Mouse (Mus musculus): ENCODE results near the gene Lsm4. TPM values are rescaled to one million over a fixed set of nuclear protein-coding genes. Genes with fewer than 3 reads are reported as not detected.

Gene Lsm4
- total RNA-seq (2021): 10 to 100 TPM; 62.9 to 63.5 TPM

GRCm38 (mm10) chr8:70673079-70673856, at the start of gene Lsm4:
Gene Lsm4, plus strand, starts transcription at chr8:70673248.
- DNase-seq (ENCODE audit: low spot score in 2 of 2): peak; percentile 98 to 99
- intact Hi-C loops (cut with DNase I): loop anchor here (1.0 kb wide), 1 partner anchor 27 kb away; no protein-coding TSS in a partner anchor

DNA sequence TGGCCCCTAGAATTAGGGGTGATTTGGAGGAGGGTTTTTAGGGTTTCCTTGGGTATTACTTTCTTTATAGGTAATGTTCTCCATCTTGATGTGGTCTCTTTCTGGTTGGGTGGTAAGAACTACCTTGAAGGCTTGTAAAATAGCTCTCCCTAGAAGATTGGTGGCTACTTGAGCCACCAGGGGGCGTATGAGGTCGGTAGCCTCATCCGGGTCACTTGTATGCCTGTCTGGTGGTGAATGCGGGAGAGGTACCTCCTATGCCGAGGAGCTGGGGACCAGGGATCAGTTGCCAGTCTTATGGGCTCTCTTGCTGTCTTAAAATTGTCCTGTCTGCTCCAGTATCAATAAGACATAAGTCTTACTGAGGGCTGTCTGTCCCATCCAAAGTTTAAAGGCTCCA, 47.9 kb upstream of the Lsm4 start:
- intact Hi-C loops (cut with DNase I): no loop called here
- DNase-seq (ENCODE audit: low spot score in 2 of 2): no peak

DNA sequence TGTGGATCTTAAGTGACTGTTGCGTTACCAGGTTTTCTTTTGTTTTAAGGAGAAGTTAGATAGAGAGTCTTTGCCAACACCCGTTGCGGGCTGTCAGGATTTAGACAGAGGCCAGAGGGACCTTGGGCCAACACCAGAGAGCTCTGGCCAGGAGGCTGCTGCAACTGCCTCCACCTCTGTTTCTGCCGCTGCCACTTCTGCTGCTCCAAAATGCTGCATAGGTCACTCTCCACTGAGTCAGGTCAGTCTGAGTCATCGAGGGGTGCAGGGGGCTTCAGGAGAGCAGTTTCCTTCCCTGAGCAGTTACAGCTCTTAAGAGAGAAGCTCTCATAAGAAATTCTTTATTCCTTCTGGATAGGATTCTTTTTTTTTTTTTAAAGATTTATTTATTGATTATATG, 46.0 kb upstream of the Lsm4 start:
- no peak for DNase-seq (ENCODE audit: low spot score in 2 of 2)
- intact Hi-C loops (cut with DNase I): no loop called here

DNA sequence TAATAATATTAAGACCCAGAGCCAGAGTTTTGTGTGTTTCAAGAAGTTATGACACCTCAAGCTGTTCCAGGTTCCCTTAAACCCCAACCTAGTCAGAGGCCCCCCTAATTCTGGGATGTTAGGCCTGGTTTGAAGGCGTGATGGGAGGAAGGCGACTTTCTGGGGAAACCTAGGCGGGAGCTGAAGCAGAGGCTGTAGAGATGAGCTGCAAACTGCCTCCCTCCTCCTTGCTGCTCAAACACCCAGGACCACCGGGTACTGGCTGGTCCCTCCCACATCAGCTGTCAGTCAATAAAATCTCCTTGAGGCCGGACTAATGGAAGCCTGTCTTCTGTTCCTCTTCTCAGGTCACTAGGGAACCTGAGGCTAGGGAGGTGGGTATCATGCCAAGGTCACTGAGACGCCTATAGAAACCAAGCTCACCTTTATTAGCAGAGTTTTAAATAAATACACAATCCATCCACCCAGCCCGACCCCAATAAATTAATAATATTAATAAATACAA, 44.0 kb upstream of the Lsm4 start:
- intact Hi-C loops (cut with DNase I): no loop called here

DNA sequence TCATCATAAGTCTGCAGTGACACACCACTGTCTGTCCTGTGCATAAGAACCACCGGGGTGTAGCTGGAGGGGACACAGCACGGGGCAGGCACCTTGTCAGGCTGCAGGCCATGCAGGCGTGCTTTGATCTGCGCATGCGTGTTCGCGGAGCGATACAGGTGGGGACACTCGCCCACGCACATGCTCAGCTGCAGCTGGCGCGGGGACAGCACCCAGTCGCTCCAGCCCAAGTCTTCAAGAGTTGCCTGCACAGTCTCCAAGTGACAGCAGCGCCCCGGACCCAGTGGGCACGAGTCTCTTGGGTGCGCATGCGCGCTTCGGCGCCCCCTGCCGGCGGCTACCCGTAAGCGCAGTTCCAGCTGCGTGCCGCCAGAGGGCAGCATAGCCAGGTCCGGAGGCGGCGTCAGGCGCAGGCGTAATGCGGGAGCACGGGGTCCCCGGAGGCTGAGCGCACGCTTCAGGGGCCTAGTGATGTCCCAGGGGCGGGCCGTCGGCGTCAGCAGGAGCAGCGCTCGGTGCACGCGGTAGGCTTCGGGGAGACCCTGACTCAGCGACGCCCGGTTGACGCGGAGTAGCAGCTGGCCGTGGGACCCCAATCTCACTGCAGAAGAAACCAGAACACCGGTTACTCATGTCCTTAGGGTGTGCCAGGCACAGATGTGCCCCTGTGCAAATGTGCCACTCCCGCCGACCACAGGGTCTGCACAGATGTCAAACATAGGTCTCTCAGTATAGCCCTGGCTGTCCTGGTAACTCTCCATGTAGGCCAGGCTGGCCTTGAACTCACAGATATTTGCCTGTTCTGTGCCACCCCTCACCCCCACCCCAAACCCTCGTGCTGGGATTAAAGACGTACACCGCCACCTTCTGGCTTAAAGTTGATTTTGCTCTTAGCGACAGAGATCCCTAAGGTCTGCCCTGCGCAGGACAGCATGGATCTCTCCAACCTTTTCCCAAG, 43.2 kb upstream of the Lsm4 start:
- intact Hi-C loops (cut with DNase I): loop anchor here (5.0 kb wide), 1 partner anchor 72 kb away; the partner anchor contains the start of gene Iqcn

More for the DNA sequence above, 44.0 kb upstream of the Lsm4 start:
- DNase-seq (ENCODE audit: low spot score in 2 of 2): no peak

DNA sequence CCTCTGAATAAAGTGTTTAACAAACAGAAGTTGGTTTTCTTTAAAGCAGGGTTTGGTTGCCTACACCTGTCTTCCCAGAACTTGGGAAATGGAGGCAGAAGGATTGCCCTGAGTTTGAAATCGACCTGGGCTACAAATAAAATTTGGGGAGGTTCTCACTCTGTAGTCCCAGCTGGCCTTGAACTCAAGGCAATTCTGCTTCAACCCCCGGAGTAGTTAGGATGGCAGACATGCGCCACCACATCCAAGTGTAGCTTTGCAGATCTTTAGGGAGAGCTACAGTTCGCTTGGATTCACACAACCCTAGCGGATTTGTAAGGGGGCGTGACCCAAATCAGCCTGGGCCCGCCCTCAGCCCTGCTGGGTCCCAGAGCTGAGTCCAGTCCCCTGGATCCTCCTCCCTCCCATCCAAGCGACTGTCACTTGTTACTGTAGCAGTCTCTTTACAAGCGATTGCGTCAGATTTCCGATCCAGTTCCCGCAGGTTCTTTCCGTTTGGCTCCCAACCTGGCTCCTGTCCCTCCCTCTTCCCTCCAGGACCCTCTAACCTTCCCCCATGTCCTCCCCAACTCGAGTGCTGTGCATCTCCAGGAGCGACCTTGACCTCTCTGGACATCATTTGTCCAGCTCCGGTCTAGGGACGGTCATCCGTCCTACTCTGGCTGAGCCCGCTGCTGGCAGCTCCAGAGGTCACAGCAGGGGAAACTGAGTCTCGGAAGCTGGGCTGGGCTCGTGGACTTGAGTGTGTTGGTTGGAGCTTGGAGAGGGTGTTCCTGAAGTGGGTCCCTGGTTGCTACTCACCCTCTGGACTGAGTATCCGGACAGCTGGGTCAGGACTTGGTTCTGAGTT, 42.3 kb upstream of the Lsm4 start:
- intact Hi-C loops (cut with DNase I): loop anchor here (5.0 kb wide), 1 partner anchor 72 kb away; the partner anchor contains the start of gene Iqcn
- DNase-seq (ENCODE audit: low spot score in 2 of 2): no peak

More for the DNA sequence above, 43.2 kb upstream of the Lsm4 start:
- DNase-seq (ENCODE audit: low spot score in 2 of 2): peak; percentile 93 to 94

DNA sequence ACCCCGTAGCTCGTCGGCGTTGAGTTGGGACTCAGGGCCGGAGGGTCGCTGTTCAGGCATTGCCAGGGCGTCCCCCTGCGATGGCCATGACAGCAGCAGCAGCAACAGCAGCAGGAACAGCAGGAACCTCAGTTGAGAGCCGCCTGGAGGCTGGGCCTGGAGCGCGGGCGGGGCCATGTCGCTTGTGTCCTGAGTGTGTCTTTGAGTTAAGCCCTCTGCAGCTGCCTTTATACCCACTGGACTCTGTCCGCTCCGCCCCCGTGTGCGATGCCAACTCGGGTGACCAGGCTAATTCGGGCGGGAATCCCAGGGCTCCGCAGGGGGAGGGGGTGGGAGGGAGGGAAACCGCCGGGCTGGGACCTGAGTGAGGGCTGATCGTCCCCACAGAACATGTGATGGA, 41.6 kb upstream of the Lsm4 start:
- intact Hi-C loops (cut with DNase I): loop anchor here (5.0 kb wide), 1 partner anchor 71 kb away; the partner anchor contains the start of gene Iqcn
- no peak for DNase-seq (ENCODE audit: low spot score in 2 of 2)

GRCm38 (mm10) chr8:70632346-70632892, 40.6 kb upstream of the Lsm4 start, which contains the start of gene Gdf15:
Gene Gdf15, minus strand, starts transcription at chr8:70632456.
- no peak for DNase-seq (ENCODE audit: low spot score in 2 of 2)
- intact Hi-C loops (cut with DNase I): loop anchor here (5.0 kb wide), 1 partner anchor 70 kb away; the partner anchor contains the start of gene Iqcn

DNA sequence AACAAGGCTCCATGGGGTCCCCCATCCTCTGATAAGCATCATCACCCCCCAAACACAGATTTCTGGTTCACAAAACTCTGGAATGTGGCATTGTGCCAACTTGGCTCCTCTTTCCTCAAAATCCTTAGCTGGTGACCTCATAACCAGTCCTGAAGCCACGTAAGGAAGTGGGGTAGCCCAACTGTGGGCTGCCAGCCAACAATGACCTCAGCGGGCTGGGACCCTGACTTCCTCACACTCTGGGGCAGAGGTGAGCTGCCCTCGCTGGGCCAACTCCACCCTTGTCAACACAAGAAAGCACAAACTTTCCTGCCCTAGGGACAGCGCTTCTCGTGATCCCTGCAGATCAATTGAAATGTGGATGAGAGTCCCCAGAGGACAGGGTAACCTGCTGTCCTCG, 39.0 kb upstream of the Lsm4 start:
- intact Hi-C loops (cut with DNase I): loop anchor here (5.0 kb wide), 1 partner anchor 68 kb away; the partner anchor contains the start of gene Iqcn
- DNase-seq (ENCODE audit: low spot score in 2 of 2): no peak

GRCm38 (mm10) chr8:70635527-70635926, 37.5 kb upstream of the Lsm4 start:
- intact Hi-C loops (cut with DNase I): no loop called here
- DNase-seq (ENCODE audit: low spot score in 2 of 2): no peak

DNA sequence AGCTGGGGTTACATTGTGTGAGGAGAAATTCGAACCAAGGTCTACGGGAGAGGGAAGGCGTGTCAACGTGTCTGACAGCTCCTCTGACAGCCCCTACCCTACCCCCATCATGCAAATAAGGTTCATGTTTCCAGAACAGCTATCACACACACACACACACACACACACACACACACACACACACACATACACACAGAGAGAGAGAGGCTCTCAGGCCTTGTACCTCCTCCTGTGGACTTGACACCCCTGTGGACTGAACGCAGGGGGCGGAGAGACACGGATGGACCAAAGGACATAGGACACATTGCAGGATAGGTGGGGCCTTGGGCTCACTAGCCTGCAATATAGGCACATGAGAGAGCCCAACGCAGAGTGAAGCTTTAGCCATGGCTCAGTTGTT, 36.2 kb upstream of the Lsm4 start:
- intact Hi-C loops (cut with DNase I): no loop called here
- DNase-seq (ENCODE audit: low spot score in 2 of 2): no peak

GRCm38 (mm10) chr8:70638752-70639151, 34.3 kb upstream of the Lsm4 start:
- intact Hi-C loops (cut with DNase I): no loop called here
- DNase-seq (ENCODE audit: low spot score in 2 of 2): no peak

DNA sequence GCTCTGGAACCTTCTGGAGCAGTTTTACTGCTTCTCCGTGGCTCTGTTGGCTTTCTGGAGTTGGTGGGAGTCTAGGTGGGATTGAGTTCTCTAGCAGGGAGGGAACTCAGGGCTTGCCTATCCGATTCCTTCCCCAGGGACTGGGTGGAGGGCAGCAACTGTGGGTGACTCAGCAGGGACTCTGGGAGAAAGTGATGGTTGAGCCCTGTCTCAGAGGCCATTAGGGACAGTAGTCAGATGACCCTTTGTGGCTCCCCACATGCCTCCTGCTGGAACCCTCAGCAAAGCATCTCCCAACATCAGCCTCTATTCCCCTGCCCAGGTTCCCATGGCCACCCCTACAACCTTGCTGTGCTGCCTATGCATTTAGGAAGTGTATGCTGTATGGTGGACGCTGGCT, 30.0 kb upstream of the Lsm4 start:
- intact Hi-C loops (cut with DNase I): no loop called here
- no peak for DNase-seq (ENCODE audit: low spot score in 2 of 2)

DNA sequence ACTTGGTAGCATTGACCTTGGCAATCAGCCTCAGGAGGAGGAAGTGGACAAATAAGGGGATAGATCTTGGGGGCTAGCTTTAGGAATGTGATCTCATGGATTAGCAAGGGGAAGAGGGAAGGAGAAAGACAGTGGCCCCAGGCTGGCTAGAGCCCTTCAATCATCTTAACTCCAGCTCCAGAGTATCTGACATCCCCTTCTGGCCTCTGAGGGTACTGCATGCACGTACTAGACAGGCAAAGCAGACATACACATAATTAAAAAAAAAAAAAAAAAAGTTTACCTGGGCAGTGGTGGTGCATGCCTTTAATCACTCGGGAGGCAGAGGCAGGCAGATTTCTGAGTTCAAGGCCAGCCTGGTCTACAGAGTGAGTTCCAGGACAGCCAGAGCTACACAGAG, 29.0 kb upstream of the Lsm4 start:
- DNase-seq (ENCODE audit: low spot score in 2 of 2): no peak

GRCm38 (mm10) chr8:70645501-70646224, 27.4 kb upstream of the Lsm4 start:
- DNase-seq (ENCODE audit: low spot score in 2 of 2): no peak
- intact Hi-C loops (cut with DNase I): no loop called here

More for the DNA sequence above, 29.0 kb upstream of the Lsm4 start:
- intact Hi-C loops (cut with DNase I): no loop called here

- intact Hi-C loops (cut with DNase I): no loop called here
- DNase-seq (ENCODE audit: low spot score in 2 of 2): no peak
These were observed 26.7 kb upstream of the Lsm4 start for GRCm38 (mm10) chr8:70646369-70646768.

DNA sequence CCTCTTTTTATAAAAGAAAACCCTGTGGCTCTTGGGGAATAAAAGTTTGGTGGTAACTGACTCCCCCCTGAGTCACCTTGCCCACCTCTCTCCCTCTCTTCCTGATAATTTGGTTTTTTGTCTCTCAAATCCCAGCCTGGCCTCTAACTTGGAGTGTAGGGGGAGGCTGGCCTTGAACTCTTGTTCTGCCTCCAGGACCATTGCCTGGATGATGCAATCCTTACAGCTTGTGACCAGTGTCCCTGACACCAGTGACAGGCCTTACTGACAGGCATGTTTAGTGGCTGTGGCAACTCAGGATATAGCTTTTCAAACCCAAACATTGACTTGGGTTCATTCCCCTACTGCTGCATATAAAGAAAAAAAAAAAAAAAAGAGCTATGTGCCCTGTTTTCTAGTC, 26.3 kb upstream of the Lsm4 start:
- intact Hi-C loops (cut with DNase I): no loop called here
- no peak for DNase-seq (ENCODE audit: low spot score in 2 of 2)

Measured in left cerebral cortex, postnatal 25 days (tissue).